Mouse (Mus musculus) fat pad, adult 2 months (tissue): ENCODE data around the gene Dgkh.
"Not testable (repeated sequence)": the region's sequence is repeated elsewhere in the genome, so short reads cannot be mapped to it uniquely, and the experiment has no call there.

Experiments used
- DNase-seq: peaks from one replicate; pipeline ENCODE4 v3.0.0-alpha.2; 2011; ENCODE audit warnings: low read depth, low spot score; ENCODE audit errors: extremely low read depth

Gene Dgkh

DNA sequence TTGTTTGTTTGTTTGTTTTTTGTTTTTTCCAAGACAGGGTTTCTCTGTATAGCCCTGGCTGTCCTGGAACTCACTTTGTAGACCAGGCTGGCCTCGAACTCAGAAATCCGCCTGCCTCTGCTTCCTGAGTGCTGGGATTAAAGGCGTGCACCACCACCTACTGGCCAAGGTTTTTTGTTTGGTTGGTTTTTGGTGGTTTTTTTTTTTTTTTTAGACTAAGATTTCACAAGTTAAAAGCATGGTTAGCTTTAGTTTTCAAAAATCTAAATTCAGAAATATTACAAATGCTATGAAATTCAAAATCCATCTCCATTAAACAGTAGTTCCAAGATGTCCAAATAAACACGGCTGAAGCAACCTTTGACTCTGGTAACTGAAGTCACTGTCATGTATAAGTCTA lies 8.9 kb downstream of the Dgkh start:
- DNase-seq: not testable (repeated sequence)

DNA sequence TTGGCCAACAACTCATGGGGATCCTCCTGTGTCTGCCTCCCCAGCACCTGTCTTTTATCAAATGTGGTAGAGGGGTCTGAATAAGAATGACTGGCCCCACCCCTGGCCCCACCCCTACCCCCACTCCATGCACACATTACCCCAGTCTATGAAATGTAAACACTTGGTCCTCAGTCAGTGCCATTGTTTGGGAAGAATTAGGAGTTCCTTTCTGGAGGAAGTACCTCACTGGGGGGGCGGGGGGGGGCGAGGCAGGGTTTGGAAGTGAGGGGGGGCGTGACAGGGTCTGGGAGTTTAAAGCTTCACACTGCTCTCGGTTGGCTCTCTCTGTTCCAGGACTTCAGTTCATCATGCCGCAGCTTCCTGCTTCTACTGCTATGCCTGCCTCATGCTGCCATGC lies 10.5 kb downstream of the Dgkh start:
- no peak for DNase-seq

DNA sequence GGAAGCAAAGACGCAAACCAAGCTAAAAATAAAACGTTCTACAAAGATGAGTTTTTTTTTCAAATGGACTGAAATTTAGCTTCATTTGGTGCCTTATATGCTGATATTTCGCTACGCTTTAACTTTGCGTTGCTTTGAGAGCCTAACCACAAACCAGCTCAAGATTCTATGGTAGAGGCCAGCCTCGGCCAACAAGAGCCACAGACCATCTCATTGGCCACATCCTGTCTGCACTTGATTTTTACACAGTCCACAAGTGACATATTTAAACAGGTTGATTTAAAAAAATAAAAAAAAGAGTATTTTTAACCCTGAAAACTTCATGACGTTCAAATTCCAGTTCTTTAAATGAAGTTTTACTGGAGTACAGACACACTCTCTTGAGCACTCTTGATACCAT lies 16.5 kb downstream of the Dgkh start:
- DNase-seq: no peak

DNA sequence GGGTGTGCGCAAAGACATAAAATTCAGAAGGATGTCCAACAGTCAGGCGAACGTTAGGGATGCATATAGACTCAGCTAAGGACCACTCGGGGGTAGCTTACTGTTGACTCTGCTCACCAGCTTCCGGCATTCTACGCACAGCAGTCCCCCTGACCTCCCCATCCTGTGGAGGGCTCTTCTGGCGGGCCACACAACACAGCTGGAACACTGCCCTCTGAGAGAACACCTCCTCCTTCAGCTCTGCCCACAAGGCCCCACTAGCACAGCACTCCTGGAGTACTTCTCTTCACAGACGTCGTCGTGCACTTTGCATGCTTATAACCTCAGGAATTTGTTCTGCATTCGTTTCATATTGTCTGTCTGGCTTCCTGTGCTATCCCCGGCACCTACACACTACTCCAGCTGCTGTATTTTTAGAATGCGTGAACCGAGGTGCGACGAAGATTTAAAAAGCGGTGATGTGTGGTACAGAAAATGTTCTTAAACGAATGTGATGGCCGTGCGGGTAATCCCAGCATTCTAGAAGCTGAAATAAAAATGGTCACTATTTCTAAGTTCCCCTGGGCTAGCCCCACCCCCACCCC lies 19.9 kb downstream of the Dgkh start:
- no peak for DNase-seq

DNA sequence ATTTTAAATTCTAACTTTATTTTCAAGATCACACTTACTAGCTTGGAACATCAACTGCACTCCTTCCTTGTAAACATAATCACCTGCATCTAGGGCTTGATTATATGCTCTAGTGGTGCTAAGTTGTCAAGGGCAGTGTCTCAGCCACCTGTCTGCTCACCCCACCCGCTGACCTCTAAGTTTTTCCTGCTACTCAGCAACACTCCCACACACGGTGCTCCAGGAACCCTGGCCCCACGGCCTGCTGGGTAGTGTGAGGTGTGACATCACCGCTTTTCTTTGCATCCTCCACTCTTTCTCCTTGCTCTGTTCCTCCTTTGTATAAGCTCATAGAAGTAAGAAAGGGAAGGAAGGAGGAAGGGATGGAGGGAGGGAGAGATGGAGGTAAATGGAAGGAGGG lies 21.9 kb downstream of the Dgkh start:
- no peak for DNase-seq

DNA sequence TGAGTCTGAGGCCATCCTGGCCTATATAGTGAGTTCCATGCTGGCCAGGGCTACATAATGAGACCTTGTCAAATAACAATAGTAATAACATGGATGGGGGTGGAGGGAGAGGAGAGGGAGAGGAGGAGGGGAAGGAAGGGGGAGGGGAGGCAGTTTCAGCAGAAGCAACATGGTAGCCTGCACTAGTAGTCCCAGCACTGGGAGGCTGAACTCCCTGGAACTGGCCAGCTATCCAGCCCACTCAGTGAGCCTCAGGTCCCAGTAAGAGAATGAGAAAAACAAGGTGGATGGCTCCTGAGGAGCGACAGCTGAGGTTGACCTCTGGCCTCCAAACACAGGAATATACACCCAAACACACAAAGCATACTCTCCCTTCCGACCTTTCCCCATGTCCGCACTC lies 27.0 kb downstream of the Dgkh start:
- no peak for DNase-seq

DNA sequence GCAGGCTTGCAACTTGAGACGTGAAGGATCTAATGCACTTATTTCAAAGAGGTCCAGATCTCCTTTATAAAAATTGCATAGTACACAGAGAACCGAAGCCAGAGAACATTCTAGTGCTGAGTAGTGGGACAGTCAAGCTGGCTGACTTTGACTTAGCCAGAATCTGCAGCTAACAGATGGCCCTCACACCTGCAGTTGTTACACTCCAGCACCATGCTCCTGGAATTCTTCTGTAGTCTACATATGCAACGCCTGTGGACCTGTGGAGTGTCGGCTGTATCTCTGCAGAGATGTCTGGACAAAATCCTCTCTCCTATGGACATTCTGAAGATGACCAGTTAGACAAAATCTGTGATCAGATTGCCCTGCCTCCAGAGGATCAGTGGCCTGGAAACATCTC lies 28.6 kb downstream of the Dgkh start:
- DNase-seq: no peak

DNA sequence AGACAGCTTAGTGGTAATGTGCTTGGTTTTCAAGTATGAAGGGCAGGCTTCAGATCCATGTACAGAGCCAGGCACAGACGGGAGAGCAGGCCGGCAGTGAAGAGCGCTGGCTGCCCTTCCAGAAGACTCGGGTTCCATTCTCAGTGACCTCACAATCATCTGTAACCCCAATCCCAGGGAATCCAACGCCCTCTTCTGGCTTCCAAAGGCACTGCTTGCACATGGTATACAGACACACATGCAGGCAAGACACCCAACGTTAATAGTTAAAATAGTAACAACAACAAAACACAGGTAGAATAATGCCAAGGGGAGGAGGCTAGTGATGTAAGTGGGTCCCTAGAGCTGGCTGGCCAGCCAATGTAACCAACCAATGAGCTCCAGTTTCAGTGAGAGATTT lies 29.2 kb downstream of the Dgkh start:
- no peak for DNase-seq

DNA sequence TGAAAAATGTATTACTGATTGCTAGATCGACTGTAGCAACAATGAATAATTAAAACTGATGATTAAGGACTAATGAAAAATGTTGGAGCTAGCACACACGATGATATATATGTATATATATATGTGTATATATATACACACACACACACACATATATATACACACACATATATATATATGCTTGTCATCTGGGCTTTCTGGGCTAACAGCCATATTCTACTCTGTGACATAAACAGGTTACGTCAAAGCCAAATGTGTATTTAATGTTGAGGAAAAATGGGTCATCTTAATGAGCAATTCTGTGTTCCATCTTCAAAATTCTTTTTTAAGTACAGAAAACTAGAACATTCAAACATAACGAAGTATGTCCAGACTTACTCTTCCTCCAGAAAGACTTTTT lies 30.5 kb downstream of the Dgkh start:
- no peak for DNase-seq

DNA sequence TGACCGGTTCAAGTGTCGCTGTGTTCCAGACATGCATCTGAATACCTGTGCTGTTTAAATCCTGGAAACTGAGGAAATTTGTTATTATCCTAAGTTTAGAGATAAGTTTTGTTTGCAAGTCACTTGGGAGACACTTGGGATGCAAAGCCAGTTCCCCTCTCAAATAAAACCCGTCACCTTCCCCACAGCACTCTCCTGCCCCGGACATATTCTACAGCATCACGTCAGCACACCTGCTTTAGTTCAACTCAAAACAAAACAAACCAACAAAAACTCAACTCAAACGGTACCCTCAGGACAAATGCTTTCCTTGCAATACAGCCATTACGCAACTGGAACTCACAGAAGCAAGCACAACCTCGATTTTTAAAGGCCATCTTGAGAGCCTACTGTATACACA lies 31.1 kb downstream of the Dgkh start:
- DNase-seq: no peak

DNA sequence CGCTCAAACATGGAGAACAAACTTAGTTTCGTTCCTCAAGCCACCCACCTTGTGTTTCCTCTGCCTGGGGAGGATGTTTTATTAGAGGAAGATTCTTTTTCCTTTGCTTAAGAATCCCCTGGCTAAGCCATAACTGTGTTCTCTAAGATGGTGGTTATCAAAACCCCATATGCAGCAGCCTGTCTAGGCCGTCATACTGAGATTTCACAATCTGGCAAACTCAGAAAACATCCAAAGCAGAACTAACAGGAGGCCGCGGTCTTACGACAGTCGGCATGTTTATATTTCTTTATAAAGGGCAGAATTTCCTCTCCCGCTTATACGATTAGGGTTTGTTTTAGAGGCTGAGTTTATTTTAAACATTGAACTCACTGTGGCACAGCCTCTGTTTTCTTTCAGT lies 31.5 kb downstream of the Dgkh start:
- DNase-seq: no peak

DNA sequence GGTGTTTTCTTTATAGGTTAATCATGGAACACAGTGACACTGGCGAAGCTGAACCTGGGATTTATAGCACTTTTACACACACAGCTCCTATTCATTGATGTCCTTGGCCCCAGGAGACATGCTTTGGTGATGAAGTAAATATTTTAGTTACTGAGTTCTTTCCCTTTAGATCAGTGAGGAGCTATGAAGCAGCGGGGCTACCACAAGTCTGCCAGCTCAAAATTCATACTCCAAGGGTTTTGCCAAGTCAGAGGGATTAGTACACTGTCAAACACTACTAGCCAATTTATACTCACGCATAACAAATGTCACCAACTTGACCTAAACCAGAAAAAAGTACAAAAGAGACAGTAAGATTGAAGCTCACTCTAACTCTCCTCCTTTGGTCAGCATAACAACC lies 32.9 kb downstream of the Dgkh start:
- DNase-seq: no peak

DNA sequence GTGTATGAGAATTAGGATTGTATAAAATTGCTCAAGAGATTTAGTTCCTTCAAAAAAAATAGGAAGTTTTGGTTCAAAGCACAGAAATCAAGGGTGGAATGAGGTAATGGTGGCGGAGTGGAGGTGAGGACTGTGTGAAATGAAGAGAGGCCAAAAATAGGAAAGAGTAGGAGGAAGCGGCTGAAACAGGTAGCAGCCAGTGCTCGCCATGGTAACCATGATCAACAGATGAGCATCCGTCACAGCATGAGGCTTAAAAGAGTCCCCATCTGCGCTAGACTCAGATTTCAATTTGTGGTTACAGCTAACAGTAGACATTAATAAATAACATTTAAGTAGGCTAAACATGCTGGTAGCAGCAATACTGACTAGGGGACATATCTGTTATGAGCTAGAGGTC lies 33.4 kb downstream of the Dgkh start:
- no peak for DNase-seq

DNA sequence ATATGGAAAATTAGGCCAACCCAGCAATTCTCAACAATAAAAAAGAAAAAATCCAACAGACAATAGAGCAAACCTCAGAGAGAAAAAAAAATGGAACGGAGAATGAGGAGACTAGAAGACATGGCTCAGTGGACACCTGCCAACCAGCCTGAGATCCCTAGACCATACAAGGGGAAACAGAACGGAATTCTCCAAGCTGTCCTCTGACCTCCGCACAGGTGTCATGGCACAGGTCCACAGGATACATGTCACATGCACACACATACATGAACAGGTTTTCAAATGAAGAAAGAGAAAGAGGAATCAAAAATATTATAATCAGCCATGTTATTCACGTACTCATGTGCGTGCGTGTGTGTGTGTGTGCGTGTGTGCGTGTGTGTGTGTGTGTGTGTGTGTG lies 38.5 kb downstream of the Dgkh start:
- no peak for DNase-seq

DNA sequence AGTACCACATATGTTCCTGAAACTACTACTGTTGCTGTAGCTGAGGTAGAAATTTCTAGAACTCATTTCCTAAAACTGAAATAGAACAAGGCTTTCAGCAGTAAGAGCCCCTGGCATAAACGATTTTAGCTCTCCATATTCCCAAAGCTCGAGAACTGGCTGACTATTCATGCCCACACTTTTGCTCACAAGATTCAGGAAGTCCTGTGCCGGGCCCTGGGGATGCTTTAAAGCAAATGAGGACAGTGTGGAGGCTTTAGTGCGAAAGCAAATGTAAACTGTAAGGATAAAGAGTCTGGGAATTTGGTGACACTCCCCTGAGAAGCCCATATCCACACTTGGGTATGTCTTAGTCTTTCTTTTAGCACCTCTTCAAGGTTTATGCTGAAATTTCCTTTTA lies 40.0 kb downstream of the Dgkh start:
- DNase-seq: no peak

DNA sequence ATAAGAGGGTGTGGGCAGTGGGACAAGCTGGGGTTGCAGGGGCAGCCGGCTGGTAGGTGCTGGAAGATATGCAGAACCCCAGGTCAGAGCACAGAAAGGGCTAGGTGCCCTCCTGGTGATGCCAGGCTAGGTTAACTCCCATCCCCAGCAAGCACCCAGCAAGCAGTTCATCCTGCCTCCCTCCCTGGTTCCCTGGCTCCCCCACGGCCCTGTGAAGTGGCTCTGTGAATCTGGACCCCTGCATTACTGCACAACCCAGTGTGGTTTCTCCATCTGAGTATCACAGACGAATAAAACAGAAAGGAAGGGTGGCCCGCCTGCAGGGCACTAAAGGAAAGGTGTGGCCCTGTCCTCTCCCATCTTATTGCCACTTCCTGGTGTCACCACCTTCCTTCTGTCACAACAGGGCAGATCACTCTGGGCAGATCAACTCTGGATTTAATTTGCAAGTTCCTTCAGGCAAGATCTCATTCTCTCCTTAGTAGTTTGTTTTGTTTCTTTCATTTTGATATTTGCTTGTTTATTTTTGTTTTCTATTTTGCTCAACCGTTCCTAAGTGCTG lies 40.6 kb downstream of the Dgkh start:
- no peak for DNase-seq

DNA sequence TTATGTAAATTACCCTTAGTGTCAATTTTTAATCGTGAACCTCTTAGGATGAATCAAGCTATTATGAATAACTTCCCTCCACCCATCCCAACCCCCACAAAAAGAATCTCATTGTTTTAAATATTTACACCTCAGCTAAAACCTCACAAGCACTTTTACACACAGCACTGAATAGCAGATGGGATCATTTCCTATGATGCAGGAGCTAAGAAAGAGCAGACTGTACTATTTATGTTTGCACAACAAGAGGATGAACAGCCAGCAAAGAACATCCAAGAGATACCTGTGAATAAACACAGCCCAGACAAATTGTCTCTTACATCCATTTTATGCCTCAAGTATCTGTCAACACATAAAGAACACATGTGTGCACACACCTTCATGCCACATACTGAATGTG lies 41.7 kb downstream of the Dgkh start:
- DNase-seq: no peak

DNA sequence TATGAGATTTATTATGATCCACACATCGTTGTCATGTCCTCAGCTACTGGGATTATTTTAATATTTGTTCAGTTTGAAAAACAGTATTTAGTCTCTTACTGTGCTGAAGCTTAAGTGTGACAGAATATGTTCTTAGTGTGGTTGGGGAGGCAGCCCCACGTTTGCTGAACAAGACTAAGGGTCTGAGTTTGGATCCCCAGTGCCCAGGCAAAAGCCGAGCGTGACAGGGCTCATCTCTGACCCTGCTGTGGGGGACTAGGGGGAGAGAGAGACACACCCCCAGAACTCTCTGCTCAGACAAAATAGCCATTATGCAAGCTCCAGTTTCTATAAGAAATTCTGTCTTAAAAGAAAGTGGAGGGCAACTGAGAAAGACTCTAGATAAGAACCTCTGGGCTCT lies 42.2 kb downstream of the Dgkh start:
- no peak for DNase-seq

DNA sequence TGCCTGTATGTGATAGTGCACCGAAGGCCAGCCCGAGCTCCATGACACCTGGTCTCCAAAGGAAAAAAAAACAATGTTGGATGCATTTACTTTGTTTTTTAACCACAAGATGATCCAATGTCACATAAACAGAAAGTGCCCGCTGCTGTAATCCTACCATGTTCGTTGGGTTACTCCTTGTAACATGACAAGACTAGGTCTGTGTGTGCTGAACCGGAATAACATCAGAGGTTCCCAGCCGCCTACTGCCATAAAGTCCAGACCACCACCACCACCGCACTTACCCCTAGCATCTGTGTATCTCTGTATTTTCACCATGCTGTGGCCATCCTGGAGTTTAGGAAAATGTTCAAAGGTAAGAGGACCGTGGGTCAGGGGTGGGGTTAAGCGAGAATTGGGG lies 42.6 kb downstream of the Dgkh start:
- no peak for DNase-seq

DNA sequence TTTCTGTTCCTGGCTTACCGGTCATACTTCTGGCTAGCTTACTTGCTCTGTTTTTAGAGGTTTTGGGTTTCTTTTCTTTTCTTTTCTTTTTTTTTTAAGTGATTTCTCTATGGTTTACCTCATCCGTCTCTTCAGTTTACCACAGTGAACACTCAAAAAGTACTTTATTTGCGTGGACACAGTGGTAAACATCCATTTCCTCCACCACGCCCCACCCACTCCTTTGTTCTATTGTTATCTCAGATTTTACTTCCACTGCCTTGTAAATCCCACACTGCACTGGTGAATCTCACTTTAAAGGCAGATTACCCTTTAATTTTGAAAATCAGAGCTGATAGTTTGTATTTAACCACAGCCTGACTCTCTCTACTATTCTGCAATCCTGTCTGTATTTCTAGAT lies 44.9 kb downstream of the Dgkh start:
- DNase-seq: no peak

DNA sequence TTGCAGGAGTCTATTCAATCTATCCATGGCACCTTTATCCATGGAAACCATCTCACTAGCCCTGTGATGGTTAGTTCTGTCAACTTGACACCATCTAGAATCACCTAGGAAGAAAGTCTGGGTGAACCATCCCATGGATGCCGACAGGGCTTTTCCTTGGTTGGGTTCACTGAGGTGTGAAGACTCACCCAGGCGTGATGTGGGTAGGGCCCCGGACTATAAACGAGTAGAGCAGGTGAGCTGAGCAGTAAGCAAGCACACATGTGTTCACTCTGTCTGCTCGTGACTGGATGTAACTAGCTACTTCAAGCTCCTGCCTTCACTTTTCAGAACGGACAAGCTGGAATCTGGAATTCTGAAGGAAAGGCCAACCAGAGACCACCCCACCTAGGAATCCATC lies 45.9 kb downstream of the Dgkh start:
- DNase-seq: no peak

DNA sequence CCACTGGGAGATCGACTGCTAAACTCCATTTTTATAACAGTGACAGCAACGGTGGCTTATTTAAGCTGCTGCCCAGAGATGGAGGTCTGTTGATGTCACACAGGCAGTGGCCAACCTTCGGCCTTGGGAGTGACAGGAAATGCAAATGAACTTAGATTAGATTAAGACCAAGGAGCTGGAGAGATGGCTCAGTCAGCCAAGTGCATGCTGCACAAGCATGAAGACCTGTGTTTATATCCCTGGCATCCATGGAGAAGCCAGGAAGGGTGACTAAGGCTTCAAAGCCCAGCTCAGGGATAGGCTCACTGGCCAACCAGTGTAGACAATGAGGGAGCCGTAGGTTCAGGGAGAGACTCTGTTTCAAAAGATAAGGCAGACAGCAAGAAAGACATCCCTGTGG lies 48.4 kb downstream of the Dgkh start:
- no peak for DNase-seq

DNA sequence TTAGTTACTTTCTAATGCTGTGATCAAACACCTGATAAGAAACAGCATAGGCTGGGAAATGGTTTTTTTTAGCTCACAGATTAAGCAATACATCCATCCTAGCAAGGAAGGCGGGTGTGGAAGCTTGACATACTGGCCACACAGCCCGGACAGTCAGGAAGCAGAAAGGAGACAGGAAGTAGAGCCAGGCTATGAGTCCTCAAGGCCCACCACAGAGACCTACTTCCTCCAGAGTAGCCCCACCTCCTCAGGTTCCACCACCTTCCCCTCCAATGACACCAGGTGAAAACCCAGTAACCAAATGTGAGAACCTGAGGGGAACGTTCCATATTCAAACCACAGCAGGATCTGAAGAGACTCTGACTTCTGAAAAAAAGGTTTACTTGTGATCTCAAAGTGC lies 53.6 kb downstream of the Dgkh start:
- no peak for DNase-seq
